In the genomic region with DNA sequence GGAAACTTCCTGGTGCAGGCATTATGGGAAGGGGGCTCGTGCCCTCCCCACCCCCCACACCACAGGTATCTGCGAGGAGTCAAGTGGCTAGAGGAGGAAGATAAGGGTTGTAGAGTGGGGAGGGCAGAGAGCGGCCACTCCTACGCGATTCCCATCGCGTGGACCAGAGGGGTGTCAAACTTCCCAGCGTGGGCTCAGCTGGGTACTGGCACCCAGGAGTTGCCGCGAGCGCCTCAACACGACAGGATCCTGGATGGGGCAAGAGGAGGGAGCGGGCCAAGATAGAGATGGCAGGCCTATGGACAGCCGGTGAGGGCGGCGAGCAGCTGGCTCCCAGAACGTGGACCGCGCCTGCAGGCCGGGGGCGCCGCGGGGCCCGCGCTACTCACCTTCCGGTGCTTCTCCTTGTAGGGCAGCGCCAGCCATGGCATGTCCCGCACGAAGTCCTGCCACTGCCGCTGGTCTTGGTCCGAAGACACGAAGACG, we compare ENCODE assay signal across 8 mouse cellular contexts. TPM values are rescaled to one million over a fixed set of nuclear protein-coding genes. Genes with fewer than 3 reads are reported as not detected.
DNase-seq lines count a peak whose midpoint lies in the region; ATAC-seq and TF ChIP-seq lines count a peak whose summit lies in the region.

No protein-coding gene starts in this region.

- intact Hi-C loops in gastrocnemius, adult 2 months (cut with DNase I), result loop anchor here (2.0 to 5.0 kb wide), 3 partner anchors 18 to 86 kb away; no protein-coding TSS in a partner anchor

- DNase-seq in spleen, adult 2 months (ENCODE audit: low read depth in 1 of 2, low spot score in 2 of 2), result no peak
- no peak for DNase-seq in spleen, postnatal 14 days (ENCODE audit: low spot score in 2 of 2)
- DNase-seq in cerebellum, adult 2 months, result peak; percentile 64 to 70
- DNase-seq in gastrocnemius, adult 2 months, result peak; percentile 87
- DNase-seq in limb, embryonic 14.5 days (ENCODE audit: low spot score), result no peak
- no peak for DNase-seq in spleen, postnatal 10 days (ENCODE audit: low spot score in 2 of 2)
- DNase-seq in layer of hippocampus, adult 8-10 months (ENCODE audit: low spot score in 2 of 2), result no peak

- H3K4me1 ChIP-seq in spleen, adult 2 months (ENCODE audit: control insufficient read depth, insufficient read depth, insufficient read length), result no peaks in the 10 kb centered on the region
- peaks cover 5% of the 10 kb centered on the region; the same call in 1 of the 2 replicates for H3K4me1 ChIP-seq in cerebellum, adult 2 months (ENCODE audit: control insufficient read depth, insufficient read depth, low read length)
- H3K4me1 ChIP-seq in limb, embryonic 14.5 days (ENCODE audit: control insufficient read depth, insufficient read depth, low read length), result peaks cover 22% of the 10 kb centered on the region
- H3K4me1 ChIP-seq in neural tube, embryonic 12.5 days, result peaks cover 25% of the 10 kb centered on the region

- no peak for TF ChIP-seq POLR2A in spleen, adult 2 months (IDR thresholded peaks at IDR 0.05; ENCODE audit: low read depth, low read length)
- TF ChIP-seq POLR2A in cerebellum, adult 2 months (IDR thresholded peaks at IDR 0.05; ENCODE audit: borderline replicate concordance, insufficient read depth, low read length), result no peak
- TF ChIP-seq POLR2A in limb, embryonic 14.5 days (IDR thresholded peaks at IDR 0.05; ENCODE audit: borderline replicate concordance, extremely low read depth, insufficient read depth, insufficient read length), result no peak

- peak overlapping the region; percentile 85 for H3K9ac ChIP-seq in limb, embryonic 14.5 days (ENCODE audit: low read depth, low read length, severe bottlenecking)
- H3K9ac ChIP-seq in neural tube, embryonic 12.5 days, result peak overlapping the region; percentile 90

- 0 out of 2 replicates have a peak overlapping the region, but pooled peaks have one; percentile 2 for H3K27ac ChIP-seq in spleen, adult 2 months (ENCODE audit: insufficient read depth, low read length)
- peak overlapping the region; percentile 49 for H3K27ac ChIP-seq in cerebellum, adult 2 months (ENCODE audit: insufficient read depth, low read length)
- H3K27ac ChIP-seq in gastrocnemius, adult 2 months, result peak overlapping the region; percentile 96
- peak overlapping the region; percentile 83 for H3K27ac ChIP-seq in limb, embryonic 14.5 days (replicated peaks; ENCODE audit: low read depth, low read length)
- peak overlapping the region; percentile 85 for H3K27ac ChIP-seq in neural tube, embryonic 12.5 days

- peak; percentile 28 for ATAC-seq in limb, embryonic 14.5 days (ENCODE audit: low FRiP score, low read depth)
- ATAC-seq in neural tube, embryonic 12.5 days (ENCODE audit: low FRiP score, low read depth), result peak; percentile 63

- H3K4me3 ChIP-seq in spleen, adult 2 months (ENCODE audit: extremely low read depth, insufficient read depth, insufficient read length), result peak overlapping the region; percentile 81
- H3K4me3 ChIP-seq in cerebellum, adult 2 months (replicated peaks; ENCODE audit: insufficient read depth, low read depth, low read length), result peak overlapping the region; percentile 82
- peak overlapping the region; percentile 95 for H3K4me3 ChIP-seq in gastrocnemius, adult 2 months
- H3K4me3 ChIP-seq in limb, embryonic 14.5 days (replicated peaks; ENCODE audit: low read length), result peak overlapping the region; percentile 84
- H3K4me3 ChIP-seq in neural tube, embryonic 12.5 days, result peak overlapping the region; percentile 86

- WGBS in spleen, adult 2 months, result under 1% methylated on average over 32 of the region's 33 CpGs
- 0% methylated on average over 33 of the region's 33 CpGs for WGBS in cerebellum, adult 2 months
- WGBS in limb, embryonic 14.5 days, result under 1% methylated on average over 28 of the region's 33 CpGs
- under 1% methylated on average over 33 of the region's 33 CpGs for WGBS in neural tube, embryonic 12.5 days

- H3K4me2 ChIP-seq in limb, embryonic 14.5 days (replicated peaks; ENCODE audit: low read depth, low read length, severe bottlenecking), result peak overlapping the region; percentile 76
- peak overlapping the region; percentile 88 for H3K4me2 ChIP-seq in neural tube, embryonic 12.5 days (replicated peaks)

- no peaks in the 10 kb centered on the region for H3K9me3 ChIP-seq in limb, embryonic 14.5 days (ENCODE audit: control insufficient read depth, low read length)
- no peaks in the 10 kb centered on the region for H3K9me3 ChIP-seq in neural tube, embryonic 12.5 days

- no peaks in the 10 kb centered on the region for H3K36me3 ChIP-seq in spleen, adult 2 months (ENCODE audit: control insufficient read depth, insufficient read depth, low read length)
- H3K36me3 ChIP-seq in limb, embryonic 14.5 days (ENCODE audit: control insufficient read depth, insufficient read depth, low read length), result no peaks in the 10 kb centered on the region
- no peaks in the 10 kb centered on the region for H3K36me3 ChIP-seq in neural tube, embryonic 12.5 days

- no peak for TF ChIP-seq CTCF in spleen, adult 2 months (IDR thresholded peaks at IDR 0.05; ENCODE audit: extremely low read depth, insufficient read depth, insufficient read length, insufficient replicate concordance)
- no peak for TF ChIP-seq CTCF in cerebellum, adult 2 months (IDR thresholded peaks at IDR 0.05; ENCODE audit: borderline replicate concordance, insufficient read depth, low read depth, low read length)
- no peak for TF ChIP-seq CTCF in gastrocnemius, adult 2 months (IDR thresholded peaks at IDR 0.05)

- no peaks in the 10 kb centered on the region for H3K27me3 ChIP-seq in spleen, adult 2 months (ENCODE audit: control insufficient read depth, insufficient read depth, low read length)
- H3K27me3 ChIP-seq in cerebellum, adult 2 months (ENCODE audit: control insufficient read depth, insufficient read depth, low read length), result no peaks in the 10 kb centered on the region
- no peaks in the 10 kb centered on the region for H3K27me3 ChIP-seq in limb, embryonic 14.5 days (ENCODE audit: control insufficient read depth, insufficient read depth, low read length)
- no peaks in the 10 kb centered on the region for H3K27me3 ChIP-seq in neural tube, embryonic 12.5 days (replicated peaks)

RNA-seq across cellular contexts. Expression of a gene that starts 0.6 kb away (rescaled TPM):
- 6.9 and 8.8 TPM in 2 replicates for polyA plus RNA-seq in spleen, adult 2 months (2012; rRNA removed)
- polyA plus RNA-seq in cerebellum, adult 2 months (2012; rRNA removed), result 24.3 and 29.8 TPM in 2 replicates
- total RNA-seq in gastrocnemius, adult 2 months (2021), result 10 to 100 TPM; 42.0 to 49.3 TPM
- 69.9 and 74.4 TPM in 2 replicates for polyA plus RNA-seq in limb, embryonic 14.5 days (2012; rRNA removed)
- 78.1 TPM in 2 replicates for polyA plus RNA-seq in limb, embryonic 14.5 days (2014; fragmentation: Nextera tagmentation; extraction: Ambion mirVana)
- polyA plus RNA-seq in neural tube, embryonic 12.5 days (2016; fragmentation: Nextera tagmentation; extraction: Ambion mirVana), result 64.1 and 64.4 TPM in 2 replicates
- total RNA-seq in layer of hippocampus, adult 8-10 months (2022), result 10 to 100 TPM in 3 of 4 experiments, 1 to 10 TPM in 1; 9.2 to 12.2 (median 10.6) TPM

RNA-seq across cellular contexts. Expression of a gene that starts 8.4 kb away (rescaled TPM):
- 7.5 and 10.0 TPM in 2 replicates for polyA plus RNA-seq in spleen, adult 2 months (2012; rRNA removed)
- polyA plus RNA-seq in cerebellum, adult 2 months (2012; rRNA removed), result 27.2 and 33.7 TPM in 2 replicates
- total RNA-seq in gastrocnemius, adult 2 months (2021), result 10 to 100 TPM; 29.0 to 45.0 TPM
- polyA plus RNA-seq in limb, embryonic 14.5 days (2012; rRNA removed), result 34.8 and 38.5 TPM in 2 replicates
- polyA plus RNA-seq in limb, embryonic 14.5 days (2014; fragmentation: Nextera tagmentation; extraction: Ambion mirVana), result 125 and 128 TPM in 2 replicates
- polyA plus RNA-seq in neural tube, embryonic 12.5 days (2016; fragmentation: Nextera tagmentation; extraction: Ambion mirVana), result 120 and 132 TPM in 2 replicates
- 10 to 100 TPM; 24.5 to 33.1 (median 31.1) TPM for total RNA-seq in layer of hippocampus, adult 8-10 months (2022)

Comparison
In these comparisons a context has a peak if more than half of its experiments do, and no peak if none do; other contexts are left out.
1. DNase-seq: peak in cerebellum, adult 2 months (2 of 2) and gastrocnemius, adult 2 months (single experiment); none in spleen, adult 2 months (0 of 2), spleen, postnatal 14 days (0 of 2), limb, embryonic 14.5 days (single experiment), spleen, postnatal 10 days (0 of 2) and layer of hippocampus, adult 8-10 months (0 of 2).
2. H3K27ac ChIP-seq: peak in every context shown above with its lines; median percentile 96 in gastrocnemius, adult 2 months; 85 in neural tube, embryonic 12.5 days; 83 in limb, embryonic 14.5 days; 49 in cerebellum, adult 2 months; 2 in spleen, adult 2 months.
3. Peak in every context shown above with its lines, with median percentiles within 50 percentile points of each other: H3K4me3 ChIP-seq.